Mouse (Mus musculus) CD4-positive, CD25-positive, alpha-beta regulatory T cell, adult 2 months (primary cell): ENCODE data around the gene Mosmo.

Experiments used
- DNase-seq: peaks from one replicate; pipeline ENCODE4 v3.0.0-alpha.2; 2012; ENCODE audit warnings: low read depth, low spot score

The Mosmo gene

GRCm38 (mm10) chr7:120767369-120767768, 90.0 kb downstream of the Mosmo start:
- no peak for DNase-seq

DNA sequence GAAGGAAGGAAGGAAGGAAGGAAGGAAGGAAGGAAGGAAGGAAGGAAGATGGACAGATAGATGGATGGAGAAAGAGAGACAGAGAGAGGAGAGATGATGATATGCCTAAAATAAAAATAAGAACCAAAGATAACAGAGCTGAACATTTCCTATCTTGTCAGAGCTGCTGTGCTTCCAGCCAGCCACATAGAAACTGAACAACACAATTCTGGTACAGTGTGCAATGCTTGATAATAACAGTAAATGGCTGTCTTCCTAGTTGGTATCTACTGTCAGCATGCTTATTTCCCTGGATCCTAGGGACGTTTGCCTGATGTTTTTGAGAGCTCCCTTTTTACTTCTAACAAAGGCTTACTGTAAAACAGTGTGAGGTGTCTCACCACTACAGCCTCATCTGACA, 94.0 kb downstream of the Mosmo start:
- DNase-seq = no peak

GRCm38 (mm10) chr7:120778012-120778411, 100.6 kb downstream of the Mosmo start:
- no peak for DNase-seq
